Mouse (Mus musculus): ENCODE data around the gene Serpinb6b.

The Serpinb6b gene

DNA sequence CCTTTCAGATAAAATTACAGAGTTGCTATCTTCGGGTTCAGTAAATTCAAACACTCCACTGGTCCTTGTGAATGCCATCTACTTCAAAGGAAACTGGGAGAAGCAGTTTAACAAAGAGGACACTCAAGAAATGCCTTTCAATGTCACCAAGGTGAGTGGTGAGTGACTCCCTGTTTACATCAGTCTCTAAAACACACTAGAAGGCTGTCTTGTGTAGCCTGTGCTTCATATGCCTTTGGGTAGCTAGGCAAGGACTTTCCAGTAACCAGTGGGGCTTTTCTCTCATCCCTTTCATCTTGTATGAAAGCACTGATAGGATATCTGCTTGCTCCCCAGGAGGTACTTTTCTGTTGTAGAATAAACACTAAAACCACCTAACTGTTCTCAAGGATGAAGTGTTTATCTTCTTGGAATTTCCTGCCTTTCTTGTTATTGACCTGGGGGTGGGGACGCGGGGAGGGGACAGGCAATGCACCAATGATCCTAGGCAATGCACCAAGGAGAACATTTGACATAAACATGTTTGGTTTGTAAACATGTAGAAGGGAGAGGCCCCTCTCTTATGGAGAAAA is 10.0 kb downstream of the Serpinb6b start:
- no peak for DNase-seq (ENCODE audit: low read depth, low spot score)

DNA sequence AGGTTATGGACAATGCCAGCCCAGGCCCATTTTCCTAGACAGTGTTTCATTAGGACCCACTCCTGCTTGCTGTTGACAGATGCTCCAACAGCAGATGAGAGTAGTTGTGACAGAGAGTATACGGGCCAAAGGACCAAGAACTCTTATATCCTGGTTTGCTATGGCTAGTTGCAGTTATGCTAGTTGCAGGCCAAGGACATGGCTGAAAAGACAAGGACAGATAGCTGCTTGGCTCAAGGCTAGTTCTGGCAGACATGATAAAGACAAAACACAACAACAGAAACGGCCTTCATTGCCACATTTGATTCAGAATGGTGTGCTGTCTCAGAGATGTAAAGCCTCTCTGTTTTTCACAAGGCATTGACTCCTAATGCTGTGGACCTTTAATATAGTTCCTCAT is 10.7 kb downstream of the Serpinb6b start:
- no peak for DNase-seq (ENCODE audit: low read depth, low spot score)

GRCm38 (mm10) chr13:32982556-32983042 is 17.6 kb downstream of the Serpinb6b start:
- DNase-seq (ENCODE audit: low read depth, low spot score): no peak

DNA sequence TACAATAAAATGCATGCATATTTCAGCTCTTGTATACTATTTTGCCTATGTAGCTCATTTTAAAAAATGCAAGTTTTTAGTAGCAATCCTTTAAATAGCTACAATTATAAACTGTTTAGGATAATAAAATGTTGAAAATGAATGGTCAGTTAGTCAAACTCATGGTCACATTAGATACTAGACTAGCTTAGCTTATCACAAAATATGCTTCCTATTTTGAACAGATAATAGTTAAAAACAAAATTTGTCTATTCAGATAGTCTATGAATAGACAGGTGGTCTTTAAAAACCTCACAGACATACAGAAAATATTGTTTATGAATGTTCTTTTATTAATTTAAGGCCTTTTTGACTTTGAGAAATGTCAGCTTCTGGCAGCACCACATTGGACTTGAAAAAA is 21.2 kb downstream of the Serpinb6b start:
- no peak for DNase-seq (ENCODE audit: low read depth, low spot score)

- no peak for DNase-seq (ENCODE audit: low read depth, low spot score)
Measured at GRCm38 (mm10) chr13:32993152-32993893, 28.3 kb downstream of the Serpinb6b start.

GRCm38 (mm10) chr13:32993894-32994242 is 28.9 kb downstream of the Serpinb6b start:
- DNase-seq (ENCODE audit: low read depth, low spot score): no peak

- DNase-seq (ENCODE audit: low read depth, low spot score): no peak
Measured at GRCm38 (mm10) chr13:32995051-32995450, 30.0 kb downstream of the Serpinb6b start.

DNA sequence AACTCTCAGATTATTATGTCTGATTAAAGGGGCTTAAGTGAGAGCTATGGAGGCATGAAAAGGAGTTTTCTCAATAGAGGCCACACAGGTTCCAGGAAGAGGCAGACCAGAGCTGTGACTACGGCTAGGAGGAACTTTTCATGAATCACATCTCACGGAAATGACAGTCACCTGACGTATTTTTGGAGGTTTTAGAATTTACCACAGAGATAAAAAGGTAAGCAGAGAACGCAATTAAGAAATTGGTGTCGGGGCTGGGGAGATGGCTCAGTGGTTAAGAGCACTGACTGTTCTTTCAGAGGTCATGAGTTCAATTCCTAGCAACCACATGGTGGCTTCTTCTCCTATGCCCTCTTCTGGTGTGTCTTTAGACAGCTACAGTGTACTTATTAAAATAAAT is 36.3 kb downstream of the Serpinb6b start:
- DNase-seq (ENCODE audit: low read depth, low spot score): no peak

DNA sequence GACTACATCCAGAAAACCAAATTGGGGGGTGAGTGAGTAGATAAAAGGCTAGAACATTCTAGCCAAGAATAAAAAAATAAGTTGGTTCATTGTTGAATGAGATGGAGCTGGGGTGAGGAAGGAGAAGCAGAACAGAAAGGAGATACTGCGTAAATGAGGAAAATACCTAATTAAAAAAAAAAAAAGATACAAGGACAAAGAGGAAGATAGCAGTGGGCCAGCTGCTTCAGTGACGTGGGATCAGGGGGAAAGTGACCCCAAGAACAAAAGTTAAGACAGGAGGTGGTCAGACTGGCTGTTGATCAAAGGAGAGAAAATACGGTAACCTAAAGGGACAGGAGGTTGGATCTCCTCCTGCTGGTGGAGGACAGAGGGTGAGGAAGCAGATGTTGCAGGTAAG is 37.9 kb downstream of the Serpinb6b start, which contains the start of gene Serpinb9:
TSS of gene Serpinb9 (plus strand) at position 301 of the 400 bp plus-strand sequence.
- no peak for DNase-seq (ENCODE audit: low read depth, low spot score)

DNA sequence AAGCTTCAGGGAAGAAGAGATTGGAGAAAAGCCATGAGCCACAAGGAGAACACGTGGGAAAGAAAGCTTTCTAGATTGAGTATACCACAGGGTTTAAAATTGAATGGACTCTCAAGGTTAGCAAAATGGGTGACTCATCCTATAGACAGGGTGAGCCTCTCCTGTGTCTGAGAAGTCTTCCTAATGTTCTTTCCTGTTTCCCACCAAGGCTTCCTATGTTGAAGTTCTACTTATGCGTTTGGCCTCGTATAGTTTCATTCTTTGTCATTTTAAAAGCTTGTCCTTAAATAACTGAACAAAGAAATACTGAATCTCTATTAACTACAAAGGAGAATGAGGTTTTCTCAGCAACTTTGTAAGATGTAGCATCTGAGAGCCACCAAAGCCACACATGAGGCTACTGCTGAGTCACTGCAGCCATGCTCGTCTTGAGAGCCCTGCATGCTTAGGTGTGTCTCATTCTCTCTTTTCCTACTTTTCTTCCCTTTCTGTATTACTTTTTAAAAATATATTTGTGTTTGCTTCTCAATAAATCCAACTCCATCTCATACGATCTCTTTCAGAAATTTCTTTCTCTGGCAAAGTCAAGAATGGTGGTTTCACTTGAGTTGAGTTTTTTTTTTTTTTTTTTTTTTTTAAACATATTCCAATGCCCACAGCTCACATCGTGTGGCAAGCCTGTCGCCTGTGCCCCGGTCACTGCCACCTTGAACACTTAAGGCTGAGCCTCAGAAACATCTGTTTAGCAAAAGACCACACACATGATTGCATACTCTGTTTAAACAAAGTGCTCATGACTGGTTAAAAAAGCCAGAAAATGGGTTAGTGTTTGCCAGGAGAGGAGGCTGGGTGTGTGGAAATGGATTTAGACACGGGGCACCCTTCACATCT is 38.8 kb downstream of the Serpinb6b start:
- peak; percentile 6 for DNase-seq (ENCODE audit: low read depth, low spot score)

DNA sequence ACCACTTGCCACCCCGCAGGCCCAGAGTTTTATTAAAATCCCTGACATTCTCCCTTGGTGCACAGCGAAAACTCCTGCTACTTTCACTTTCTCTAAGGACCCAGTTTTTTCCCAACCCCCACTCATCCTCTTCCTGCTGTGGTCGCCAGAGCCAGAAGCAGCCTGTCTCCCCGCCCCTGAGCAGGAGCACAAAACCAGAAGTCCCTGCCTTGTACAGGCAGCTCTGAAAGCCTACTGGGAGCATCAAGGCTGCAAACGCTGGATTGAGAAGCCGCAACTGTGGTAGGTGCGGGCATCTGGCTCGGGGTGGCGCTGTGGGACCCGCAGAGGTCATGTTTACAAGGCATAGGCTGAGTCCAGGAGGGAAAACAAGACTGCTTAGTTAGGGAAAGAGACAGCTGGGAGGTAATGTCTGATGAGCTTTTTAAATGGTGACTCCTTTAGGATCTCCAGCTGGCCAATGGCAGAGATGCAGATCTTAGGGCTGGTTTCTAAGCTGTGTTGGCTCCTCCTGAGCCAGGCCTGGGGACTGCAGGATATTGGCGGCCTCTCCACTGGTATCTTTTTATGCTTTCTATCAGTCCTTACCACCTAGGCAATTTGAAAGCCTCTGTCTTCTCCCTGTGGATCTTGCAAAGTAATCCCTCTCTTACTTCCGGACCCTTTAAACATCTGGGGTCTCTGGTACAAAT is 39.6 kb downstream of the Serpinb6b start:
- DNase-seq (ENCODE audit: low read depth, low spot score): peak; percentile 90

- peak; percentile 60 for DNase-seq (ENCODE audit: low read depth, low spot score)
Measured at GRCm38 (mm10) chr13:33005501-33006075, 40.6 kb downstream of the Serpinb6b start.

DNA sequence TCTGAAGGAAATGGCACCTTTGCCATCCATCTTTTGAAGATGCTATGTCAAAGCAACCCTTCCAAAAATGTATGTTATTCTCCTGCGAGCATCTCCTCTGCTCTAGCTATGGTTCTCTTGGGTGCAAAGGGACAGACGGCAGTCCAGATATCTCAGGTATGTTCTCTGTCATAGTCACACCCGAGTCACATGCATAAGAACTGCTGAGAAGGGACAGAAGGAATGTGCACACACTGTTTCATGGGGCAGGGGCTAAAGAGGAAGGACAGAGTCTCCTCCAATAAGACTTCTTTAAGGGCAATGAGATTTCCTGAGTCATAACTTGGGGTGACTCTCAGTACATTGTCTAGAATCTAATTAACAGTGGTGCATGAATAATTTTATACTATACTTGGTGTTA is 41.5 kb downstream of the Serpinb6b start:
- no peak for DNase-seq (ENCODE audit: low read depth, low spot score)

- no peak for DNase-seq (ENCODE audit: low read depth, low spot score)
Measured at GRCm38 (mm10) chr13:33012395-33012794, 47.4 kb downstream of the Serpinb6b start.

DNA sequence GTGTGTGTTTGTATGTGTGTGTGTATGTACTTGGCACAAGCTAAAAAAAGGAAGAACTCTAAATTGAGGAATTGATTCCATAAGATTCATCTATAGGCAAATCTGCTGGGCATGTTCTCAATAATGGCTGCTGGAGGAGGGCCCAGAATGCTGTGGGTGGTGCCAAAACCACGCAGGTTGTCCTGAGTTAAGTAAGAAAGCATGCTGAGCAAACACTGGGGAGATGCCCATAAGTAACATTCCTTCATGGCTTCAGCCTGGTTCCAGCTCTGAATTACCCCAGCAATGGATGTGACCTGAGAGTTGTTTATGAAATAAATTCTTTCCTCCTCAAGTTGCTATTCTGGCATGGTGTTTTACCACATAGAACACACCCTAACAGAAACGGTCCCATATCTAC is 48.3 kb downstream of the Serpinb6b start:
- no peak for DNase-seq (ENCODE audit: low read depth, low spot score)

DNA sequence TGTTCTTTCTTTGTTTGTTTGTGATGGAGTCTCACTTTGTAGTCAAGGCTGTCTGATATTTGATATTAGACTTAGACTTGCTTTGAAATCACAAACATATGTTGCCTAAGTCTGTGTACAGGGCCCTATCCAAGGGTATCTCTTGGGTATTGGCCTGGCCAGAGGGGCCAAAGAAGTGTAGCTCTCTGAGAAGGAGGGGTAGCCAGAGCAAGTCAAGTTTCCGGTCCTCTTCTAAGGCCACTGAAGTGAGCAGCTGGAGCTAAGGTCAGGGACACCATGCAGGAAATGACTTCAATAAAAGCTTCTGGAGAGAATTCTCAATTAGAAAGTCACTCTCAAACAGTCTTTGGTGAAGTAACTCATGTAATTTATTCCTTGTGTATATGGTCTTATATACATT is 57.4 kb downstream of the Serpinb6b start:
- no peak for DNase-seq (ENCODE audit: low read depth, low spot score)

GRCm38 (mm10) chr13:33026427-33027057 is 61.5 kb downstream of the Serpinb6b start:
- peak; percentile 56 for DNase-seq (ENCODE audit: low read depth, low spot score)

DNA sequence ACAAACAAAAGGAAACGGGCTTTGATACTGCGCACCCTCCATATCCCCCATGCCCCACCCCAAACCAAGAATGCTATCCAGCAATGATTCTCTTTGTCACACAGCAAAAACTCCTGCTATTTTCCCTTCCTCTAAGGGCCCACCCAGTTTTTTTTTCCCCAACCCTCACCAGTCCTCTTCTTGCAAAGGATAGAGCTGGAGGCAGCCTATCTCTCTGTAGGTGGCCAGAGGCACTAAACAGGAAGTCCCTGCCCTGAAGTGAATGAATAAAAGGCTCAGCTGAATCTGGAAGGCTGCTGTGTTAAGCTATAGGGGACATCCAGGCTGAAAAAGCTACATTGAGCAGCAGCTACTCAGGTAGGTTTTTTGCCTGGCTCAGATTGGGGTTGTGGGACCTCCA is 62.2 kb downstream of the Serpinb6b start, which contains the start of gene Serpinb9b:
TSS of gene Serpinb9b (plus strand) at position 173 of the 400 bp plus-strand sequence.
- no peak for DNase-seq (ENCODE audit: low read depth, low spot score)

- DNase-seq (ENCODE audit: low read depth, low spot score): no peak
Measured at GRCm38 (mm10) chr13:33028146-33028545, 63.1 kb downstream of the Serpinb6b start.

DNA sequence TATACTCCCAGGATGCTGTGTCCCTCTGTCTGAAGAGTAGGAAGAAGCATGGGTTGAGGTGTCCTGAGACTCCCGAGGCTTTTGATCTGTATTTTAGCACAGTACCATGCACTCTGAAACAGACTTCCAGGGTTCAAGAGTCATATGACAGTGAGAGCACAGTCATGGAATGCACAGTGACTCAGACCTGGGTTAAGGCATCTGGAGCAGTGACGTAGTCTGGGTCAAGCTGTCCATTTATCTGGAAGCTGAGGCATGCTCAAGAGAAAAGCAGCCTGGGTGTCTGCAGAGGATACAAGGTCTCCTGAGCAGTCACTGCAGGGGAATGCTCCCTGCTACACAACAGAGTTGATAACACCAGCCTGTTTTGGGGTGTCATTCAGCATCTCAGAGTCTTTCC is 63.5 kb downstream of the Serpinb6b start:
- DNase-seq (ENCODE audit: low read depth, low spot score): no peak

Measured in brain, adult 2 months (tissue).